Mouse (Mus musculus): ENCODE data around the gene 4931409K22Rik.

GRCm38 (mm10) chr5:24599137-24599536 is 42.5 kb upstream of the 4931409K22Rik start:
- TF ChIP-seq CTCF (IDR thresholded peaks at IDR 0.05; ENCODE audit: control insufficient read depth, insufficient read depth, insufficient read length) (no peak), MAX (IDR thresholded peaks at IDR 0.05) (no peak), MYOD1 (IDR thresholded peaks at IDR 0.05; ENCODE audit: control insufficient read depth, insufficient read length, low read depth) (no peak), CEBPB (IDR thresholded peaks at IDR 0.05; ENCODE audit: low read depth) (no peak), FOSL1 (IDR thresholded peaks at IDR 0.05; ENCODE audit: insufficient read depth, low read length, poor library complexity, severe bottlenecking) (no peak)
